Mouse (Mus musculus) layer of hippocampus, adult 2 months (tissue): ENCODE results near the gene Pet100. TPM values are rescaled to one million over a fixed set of nuclear protein-coding genes. Genes with fewer than 3 reads are reported as not detected.
A peak's percentile ranks its signal among the peaks of the same experiment; 100 is the strongest.

Experiments
- DNase-seq, 2 experiments: peaks; one replicate each; pipeline ENCODE4 v3.0.0; 2022; ENCODE audit warnings: low spot score in 2 of 2
- H3K27ac ChIP-seq: fragments of 200-600 bp; 2 replicates; pipeline ENCODE4 v1.8.1; 2022
- H3K4me3 ChIP-seq: fragments of 200-600 bp; 2 replicates; pipeline ENCODE4 v1.8.1; 2022; ENCODE audit warnings: mild to moderate bottlenecking
- CTCF ChIP-seq: fragments of 200-600 bp; conservative IDR thresholded peaks from 2 replicates; pipeline ENCODE4 v1.8.1; 2022; ENCODE audit warnings: antibody characterized with exemption, mild to moderate bottlenecking, moderate library complexity
- total RNA-seq, 2 experiments: library from RNA; stranded (reverse); gene quantifications; 2 replicates each; pipeline ENCODE4 v1.2.3; 2021

The Pet100 gene
- total RNA-seq, 2 experiments from 2014 or later, result 87.0 to 87.3 TPM

GRCm38 (mm10) chr8:3645804-3646203, 24.5 kb downstream of the Pet100 start:
- no peak overlapping the region for H3K27ac ChIP-seq
- H3K4me3 ChIP-seq, result no peak overlapping the region
- 0 out of 2 replicates have a peak, but pooled peaks have one; percentile 26 for TF ChIP-seq CTCF
- no peak for DNase-seq

- TF ChIP-seq CTCF, result no peak
- DNase-seq, result no peak
- Histone ChIP-seq H3K4me3 (no peak overlapping the region), H3K27ac (no peak overlapping the region)
Observed at GRCm38 (mm10) chr8:3646824-3647531, 25.6 kb downstream of the Pet100 start.

- no peak for DNase-seq
- no peak for TF ChIP-seq CTCF
Observed at GRCm38 (mm10) chr8:3647561-3647960, 26.2 kb downstream of the Pet100 start.

GRCm38 (mm10) chr8:3648268-3648667, 26.9 kb downstream of the Pet100 start:
- no peak for DNase-seq
- Histone ChIP-seq H3K4me3 (no peak overlapping the region), H3K27ac (no peak overlapping the region)
- TF ChIP-seq CTCF, result no peak

More at GRCm38 (mm10) chr8:3647561-3647960, 26.2 kb downstream of the Pet100 start:
- H3K4me3 ChIP-seq, result no peak overlapping the region
- H3K27ac ChIP-seq, result no peak overlapping the region

- no peak overlapping the region for H3K4me3 ChIP-seq
- H3K27ac ChIP-seq, result no peak overlapping the region
- TF ChIP-seq CTCF, result no peak
- no peak for DNase-seq
Observed at GRCm38 (mm10) chr8:3648990-3649389, 27.6 kb downstream of the Pet100 start.

- no peak overlapping the region for H3K27ac ChIP-seq
- no peak overlapping the region for H3K4me3 ChIP-seq
- DNase-seq, result no peak
- no peak for TF ChIP-seq CTCF
Observed at GRCm38 (mm10) chr8:3652845-3653244, 31.5 kb downstream of the Pet100 start.

- TF ChIP-seq CTCF, result no peak
- DNase-seq, result no peak
- Histone ChIP-seq H3K4me3 (no peak overlapping the region), H3K27ac (no peak overlapping the region)
Observed at GRCm38 (mm10) chr8:3654726-3655508, 33.6 kb downstream of the Pet100 start.

GRCm38 (mm10) chr8:3655526-3655925, 34.2 kb downstream of the Pet100 start, which contains the start of gene Retn:
Gene Retn (plus strand): TSS chr8:3655770.
- Histone ChIP-seq H3K4me3 (no peak within 1 kb of the TSS), H3K27ac (no peak within 1 kb of the TSS)
- DNase-seq, result no peak
- TF ChIP-seq CTCF, result no peak

- DNase-seq, result no peak
- no peak overlapping the region for H3K27ac ChIP-seq
Observed at GRCm38 (mm10) chr8:3656725-3657381, 35.5 kb downstream of the Pet100 start.

GRCm38 (mm10) chr8:3660889-3661288, 39.5 kb downstream of the Pet100 start:
- DNase-seq, result no peak
- TF ChIP-seq CTCF, result no peak
- no peak overlapping the region for H3K4me3 ChIP-seq
- H3K27ac ChIP-seq, result no peak overlapping the region

More at GRCm38 (mm10) chr8:3656725-3657381, 35.5 kb downstream of the Pet100 start:
- no peak overlapping the region for H3K4me3 ChIP-seq
- no peak for TF ChIP-seq CTCF

- Histone ChIP-seq H3K27ac (no peak overlapping the region), H3K4me3 (no peak overlapping the region)
- no peak for DNase-seq
- no peak for TF ChIP-seq CTCF
Observed at GRCm38 (mm10) chr8:3664405-3664804, 43.1 kb downstream of the Pet100 start.

- TF ChIP-seq CTCF, result no peak
Observed at GRCm38 (mm10) chr8:3665507-3665906, 44.2 kb downstream of the Pet100 start, which contains the start of gene Mcemp1. Gene Mcemp1 (plus strand): TSS chr8:3665754.

GRCm38 (mm10) chr8:3670388-3670787, 49.0 kb downstream of the Pet100 start:
- H3K27ac ChIP-seq, result no peak overlapping the region
- DNase-seq, result no peak
- no peak overlapping the region for H3K4me3 ChIP-seq
- no peak for TF ChIP-seq CTCF

More at GRCm38 (mm10) chr8:3665507-3665906, 44.2 kb downstream of the Pet100 start, which contains the start of gene Mcemp1:
- no peak for DNase-seq
- no peak within 1 kb of the TSS for H3K27ac ChIP-seq
- H3K4me3 ChIP-seq, result no peak within 1 kb of the TSS
